Mouse (Mus musculus): Measurements from ENCODE around the gene Ndufa13.
A peak's percentile ranks its signal among the peaks of the same experiment; 100 is the strongest.

Gene Ndufa13

GRCm38 (mm10) chr8:69877992-69878391 is 24.4 kb downstream of the Ndufa13 start:
- DNase-seq = no peak

DNA sequence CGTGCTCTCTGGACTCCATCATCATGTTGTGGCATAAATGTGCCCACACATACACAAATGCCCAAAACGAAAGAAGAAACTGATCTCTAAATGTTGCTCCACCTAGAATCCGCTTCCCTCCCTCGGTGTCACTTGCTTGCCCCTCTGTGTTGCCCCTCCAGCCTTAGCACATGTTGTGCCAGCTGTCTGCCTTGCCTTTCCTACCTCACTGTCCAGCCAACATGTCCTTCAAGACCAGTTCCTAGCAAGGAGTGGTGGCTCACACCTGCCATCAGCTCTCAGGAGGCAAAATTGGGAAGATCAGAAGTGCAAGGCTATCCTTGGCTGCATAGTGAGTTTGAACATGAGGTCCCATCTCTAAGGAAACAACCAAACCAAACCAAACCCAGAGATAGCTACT is 25.0 kb downstream of the Ndufa13 start:
- DNase-seq = no peak

DNA sequence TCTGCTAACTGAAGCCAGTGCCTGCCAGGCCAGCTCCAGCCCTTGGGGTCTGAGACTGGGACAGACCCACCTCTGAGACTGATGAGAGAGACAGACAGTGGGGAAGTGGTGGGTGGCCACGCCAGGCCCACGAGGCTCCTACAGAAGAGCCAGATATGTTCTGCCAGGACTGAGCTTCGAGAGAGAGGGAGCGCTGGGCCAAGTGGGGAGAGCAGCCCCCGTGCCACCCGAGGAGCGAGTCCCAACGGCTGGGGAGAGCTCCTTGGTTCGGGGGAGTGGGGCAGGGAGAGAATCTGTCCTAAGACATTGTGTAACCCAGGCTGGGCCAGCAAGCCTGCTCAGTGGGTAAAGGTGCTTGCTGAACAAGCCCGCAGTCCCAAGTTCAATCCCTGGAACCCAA is 25.4 kb downstream of the Ndufa13 start:
- no peak for DNase-seq

GRCm38 (mm10) chr8:69876097-69876496 is 26.3 kb downstream of the Ndufa13 start:
- DNase-seq = no peak

DNA sequence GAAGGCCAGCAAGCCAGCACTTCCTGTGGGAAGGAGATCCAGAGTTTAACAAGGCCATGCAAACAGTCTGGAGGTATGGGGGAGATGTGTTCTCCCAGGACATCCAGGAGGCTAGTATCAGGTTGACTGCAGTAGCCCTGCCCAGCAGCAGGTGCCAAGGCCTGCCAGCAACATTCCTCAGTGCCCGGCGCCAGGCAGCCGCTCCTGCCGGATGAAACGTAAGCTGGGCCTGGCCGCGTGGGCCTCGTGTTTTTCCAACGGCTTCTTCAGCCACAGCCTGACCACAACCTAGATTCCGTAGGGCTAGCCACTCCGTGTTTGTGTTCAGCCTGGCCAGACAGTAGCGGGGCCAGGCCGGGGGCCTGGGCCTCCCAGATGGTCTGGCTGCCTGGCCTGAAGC is 27.7 kb downstream of the Ndufa13 start:
- no peak for DNase-seq

DNA sequence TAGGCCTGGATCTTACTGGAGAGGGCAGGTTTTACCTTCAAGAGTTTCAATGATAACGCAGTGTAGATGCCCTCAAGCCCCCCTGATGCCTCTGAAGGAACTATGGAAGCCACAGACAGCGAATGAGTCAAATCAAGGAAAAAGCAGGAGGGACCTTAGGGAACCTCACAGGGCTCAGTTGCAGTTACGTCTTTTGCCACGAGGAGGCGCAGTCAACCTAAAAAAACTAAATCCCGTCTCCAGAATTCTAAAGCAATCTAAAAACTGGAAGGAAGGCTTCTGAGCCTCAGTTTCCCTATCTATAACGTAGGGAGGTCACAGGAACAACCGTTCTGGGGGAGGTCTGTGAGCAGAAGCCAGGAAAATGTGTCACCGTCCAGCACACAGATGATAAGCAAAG is 28.2 kb downstream of the Ndufa13 start:
- peak; percentile 78 for DNase-seq

DNA sequence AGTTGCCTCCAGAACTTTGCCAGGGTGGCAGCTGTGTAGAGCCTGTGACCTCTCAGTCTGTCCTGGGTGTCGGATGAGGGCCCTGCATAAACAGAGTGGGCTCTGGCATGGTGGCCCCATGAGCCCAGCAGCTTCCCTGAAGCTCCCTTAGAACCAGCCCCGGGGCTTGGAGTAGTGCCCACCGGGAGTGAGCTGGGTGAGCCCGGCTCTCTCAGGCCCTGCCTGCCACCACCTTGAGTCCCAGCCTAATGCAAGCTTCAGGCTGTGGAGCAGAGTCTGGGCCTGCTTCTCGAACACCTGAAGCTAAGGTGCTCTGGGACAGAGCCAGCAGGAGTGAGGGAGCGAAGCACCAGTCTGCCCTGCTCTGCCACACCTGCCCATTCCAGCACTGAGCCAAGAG is 31.5 kb downstream of the Ndufa13 start:
- no peak for DNase-seq

DNA sequence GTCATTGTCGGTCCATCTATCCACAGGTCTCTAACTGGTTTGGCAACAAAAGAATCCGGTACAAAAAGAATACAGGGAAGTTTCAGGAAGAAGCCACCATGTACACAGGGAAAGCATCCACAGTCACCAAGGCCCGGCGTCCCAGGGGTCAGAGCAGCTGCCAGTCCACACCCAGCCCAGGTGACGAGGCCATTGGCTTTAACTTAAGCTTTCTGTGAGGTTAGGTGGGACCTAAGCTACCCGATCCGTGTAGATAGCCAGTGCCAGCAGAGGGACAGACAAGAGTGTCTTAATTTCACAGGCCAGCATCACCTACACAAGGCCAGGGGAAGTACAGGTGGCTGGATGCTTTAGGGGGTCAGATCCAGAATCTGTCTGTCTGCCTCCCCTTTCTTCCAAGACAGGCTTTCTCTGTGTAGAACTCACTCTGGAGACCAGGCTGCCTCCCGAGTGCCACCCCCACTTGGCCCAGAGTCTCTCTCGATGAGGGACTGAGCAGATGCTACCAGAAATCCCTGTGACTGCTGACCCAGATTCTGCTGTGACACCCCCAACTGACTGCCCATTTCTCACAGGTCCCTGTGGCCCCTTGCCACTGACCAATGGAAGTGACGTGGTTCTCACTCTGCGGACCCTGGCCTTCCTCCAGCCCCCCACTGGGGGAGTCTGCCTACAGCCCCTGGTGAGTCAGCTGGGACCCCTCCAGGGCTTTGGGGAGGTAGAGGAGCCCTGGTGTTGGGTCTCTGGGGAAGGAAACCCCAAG is 32.2 kb downstream of the Ndufa13 start:
- no peak for DNase-seq

- no peak for DNase-seq
These were observed 34.5 kb downstream of the Ndufa13 start for GRCm38 (mm10) chr8:69867696-69868326.

DNA sequence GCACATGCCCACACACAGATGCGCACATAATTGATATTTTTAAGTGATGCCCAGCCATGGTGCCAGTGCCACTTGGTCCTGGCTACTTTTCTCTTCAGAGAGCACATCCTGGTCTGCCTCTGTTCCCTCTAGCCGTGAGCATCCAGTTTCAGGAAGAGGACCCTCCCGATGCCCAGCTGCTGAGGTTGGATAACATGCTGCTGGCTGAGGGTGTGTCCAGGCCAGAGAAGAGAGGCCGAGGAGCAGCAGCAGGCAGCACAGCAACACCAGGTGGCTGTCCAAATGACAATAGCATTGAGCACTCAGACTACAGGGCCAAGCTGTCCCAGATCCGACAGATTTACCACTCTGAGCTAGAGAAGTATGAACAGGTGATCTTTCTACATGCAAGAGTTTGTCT is 38.2 kb downstream of the Ndufa13 start:
- no peak for DNase-seq

GRCm38 (mm10) chr8:69863387-69864020 is 38.9 kb downstream of the Ndufa13 start:
- DNase-seq = no peak

DNA sequence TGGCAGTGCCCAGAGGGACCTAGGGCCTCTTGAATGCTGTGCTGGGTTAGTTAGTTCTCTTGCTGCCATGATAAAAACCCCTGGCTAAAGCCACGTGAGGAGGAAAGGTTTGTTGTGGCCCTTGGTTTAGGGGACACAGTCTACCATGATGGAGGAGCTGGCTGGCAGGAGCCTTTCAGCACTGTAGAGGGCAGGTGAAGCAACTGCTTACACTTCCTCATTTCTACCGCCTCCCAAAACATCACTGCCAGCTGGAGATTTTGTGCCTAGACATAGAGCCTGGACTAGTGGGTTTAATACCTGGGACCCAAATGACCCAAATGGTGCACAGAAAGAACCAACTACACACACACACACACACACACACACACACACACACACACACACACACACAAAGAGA is 41.1 kb downstream of the Ndufa13 start:
- DNase-seq = no peak

DNA sequence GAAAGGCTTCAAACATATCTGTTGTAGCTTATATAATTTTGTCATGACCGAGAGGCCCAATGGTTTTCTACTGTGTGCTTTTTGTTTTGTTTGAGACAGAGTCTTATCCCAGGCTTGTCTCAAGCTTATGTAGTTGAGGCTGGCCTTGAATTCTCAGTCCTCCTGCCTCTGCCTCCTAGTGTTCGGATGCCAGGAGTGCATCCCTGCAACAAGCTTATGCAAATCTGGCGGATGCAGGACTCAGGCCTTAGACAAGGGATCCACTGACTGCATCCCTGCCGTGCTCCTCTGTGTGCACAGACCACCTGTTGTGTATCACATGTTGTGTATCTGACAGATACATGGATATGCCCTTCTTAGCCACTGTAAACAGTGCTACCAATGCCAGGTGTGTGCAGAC is 41.6 kb downstream of the Ndufa13 start:
- DNase-seq = peak; percentile 19

DNA sequence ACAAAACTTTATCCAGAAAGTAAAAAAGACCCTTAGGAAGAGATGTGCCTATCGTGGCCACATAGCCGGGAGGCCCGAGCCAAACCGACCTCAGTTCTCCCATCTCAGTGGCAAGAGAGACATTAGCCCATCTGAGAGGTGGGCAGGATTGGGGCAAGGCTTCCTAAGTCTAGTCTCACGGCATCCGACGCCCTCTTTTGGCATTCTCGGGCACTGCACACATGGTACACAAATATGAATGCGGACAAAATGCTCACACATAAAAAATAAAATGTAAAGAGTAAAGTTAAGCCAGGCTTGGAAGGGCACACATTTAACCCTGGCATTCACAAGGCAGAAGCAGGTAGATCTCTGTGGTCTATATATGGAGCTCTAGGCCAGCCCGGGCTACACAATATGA is 48.5 kb downstream of the Ndufa13 start:
- DNase-seq = no peak

DNA sequence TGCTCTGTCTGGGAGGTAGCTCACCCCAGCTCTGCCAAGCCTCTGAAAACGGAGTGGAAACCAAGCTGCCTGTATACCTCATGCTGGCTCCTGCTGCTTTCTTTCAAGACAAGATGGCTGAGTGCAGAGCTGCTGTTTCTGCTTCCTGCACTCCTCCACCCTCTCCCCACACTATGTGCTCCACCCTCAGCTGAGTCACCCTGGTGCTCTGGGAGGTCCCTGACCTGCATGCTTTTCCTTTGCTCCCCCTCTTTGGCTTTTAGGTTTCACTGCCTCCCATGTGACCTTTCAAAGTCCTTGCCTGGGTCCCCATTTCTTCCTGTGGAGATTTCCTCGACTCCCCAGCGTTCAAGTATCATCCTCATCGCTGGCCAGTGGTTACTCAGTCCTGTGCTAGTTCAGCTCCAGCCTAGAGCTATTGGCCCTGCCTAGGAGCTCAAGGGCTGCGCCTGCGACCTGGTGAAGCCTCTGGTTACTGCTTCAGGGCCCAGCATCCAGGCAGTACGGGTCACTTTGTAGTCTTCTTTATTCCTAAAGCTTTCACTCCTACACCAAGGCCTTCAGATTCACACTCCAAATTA is 51.3 kb downstream of the Ndufa13 start:
- DNase-seq = no peak

DNA sequence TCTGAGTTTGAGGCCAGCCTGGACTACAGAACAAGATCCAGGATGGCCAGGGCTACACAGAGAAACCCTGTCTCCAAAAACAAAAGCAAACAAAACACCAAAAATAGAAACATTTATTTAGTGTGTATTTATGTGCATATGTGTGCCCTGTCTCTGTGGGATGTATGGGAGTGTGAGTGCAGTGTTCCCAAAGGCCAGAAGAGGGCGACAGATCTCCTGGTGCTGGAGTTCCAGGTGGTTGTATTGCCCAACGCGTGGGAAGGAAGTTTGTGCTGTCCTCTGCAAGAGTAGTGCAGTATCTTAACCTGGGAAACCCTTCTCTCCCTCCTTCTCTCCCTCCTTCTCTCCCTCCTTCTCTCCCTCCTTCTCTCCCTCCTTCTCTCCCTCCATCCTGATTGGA is 52.5 kb downstream of the Ndufa13 start:
- no peak for DNase-seq

DNA sequence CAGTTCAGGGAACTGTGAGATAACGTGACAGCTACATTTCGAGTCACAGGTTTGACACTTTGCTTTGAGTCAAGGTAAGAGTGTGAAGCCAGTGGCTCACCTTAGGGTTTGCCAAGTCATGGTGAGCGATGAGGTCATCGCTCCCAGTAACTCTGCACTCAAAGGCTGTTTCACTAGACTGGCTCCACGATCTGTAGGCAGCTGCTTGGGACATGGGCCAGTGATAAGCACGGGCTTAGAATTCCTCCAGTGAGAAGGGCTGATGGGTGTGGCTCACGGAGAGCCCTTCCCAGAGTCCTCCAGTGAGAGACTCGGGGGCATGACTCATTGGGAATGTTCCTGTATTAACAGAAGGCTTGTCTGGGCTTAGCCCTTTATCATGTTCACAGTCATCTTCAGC is 53.4 kb downstream of the Ndufa13 start:
- DNase-seq = no peak

DNA sequence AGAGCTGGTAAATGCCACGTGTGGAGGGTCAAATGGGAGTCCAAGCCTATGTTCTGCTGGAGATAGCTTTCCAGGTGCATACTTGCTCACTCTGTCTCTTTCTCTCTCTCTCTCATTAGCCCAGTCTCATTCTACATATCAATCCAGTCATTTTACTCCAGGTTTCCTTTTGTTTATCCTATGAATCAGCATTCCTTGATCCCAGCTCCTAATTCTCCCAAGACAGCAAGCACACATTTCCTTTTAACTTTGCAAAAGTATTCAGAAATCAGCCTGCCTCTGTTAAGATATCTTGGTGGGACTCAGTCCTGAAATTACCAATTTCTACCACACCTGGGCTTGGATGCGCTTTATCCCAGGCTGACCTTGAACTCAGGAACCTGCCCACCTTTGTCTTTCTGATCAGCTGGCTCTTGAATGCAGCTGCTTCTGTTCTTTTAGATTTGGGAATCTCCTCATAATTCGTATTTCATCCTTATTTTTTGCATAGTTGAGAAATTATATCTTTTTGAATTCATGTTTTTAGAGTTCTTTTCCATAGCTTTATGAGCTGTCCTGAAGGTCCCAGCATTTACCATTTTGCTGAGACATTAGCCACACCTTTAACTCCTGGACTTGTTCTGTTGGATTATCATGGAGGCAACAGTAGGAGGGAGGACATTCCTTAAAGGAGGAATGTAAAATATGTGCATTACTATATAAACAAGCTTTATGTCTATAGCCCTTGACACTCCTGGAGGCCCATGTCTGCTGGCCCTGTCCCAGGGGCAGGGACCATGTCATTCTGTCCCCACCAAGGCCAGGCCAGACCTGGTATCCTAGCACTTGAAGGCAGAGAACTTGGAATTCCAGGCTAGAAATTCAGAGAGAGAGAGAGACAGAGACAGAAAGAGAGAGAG is 54.9 kb downstream of the Ndufa13 start:
- no peak for DNase-seq

Measured in embryo, embryonic 11 days (tissue).